Mouse (Mus musculus): ENCODE measurements around the gene Rasal2. TPM values are rescaled to one million over a fixed set of nuclear protein-coding genes. Genes with fewer than 3 reads are reported as not detected.
A peak's percentile ranks its signal among the peaks of the same experiment; 100 is the strongest.

The Rasal2 gene
- total and polyA plus RNA-seq, 3 experiments = 5.1 to 23.2 (median 22.2) TPM

- WGBS = 72% methylated on average over 2 of the region's 2 CpGs
- no peaks in the 10 kb centered on the region for H3K27me3 ChIP-seq (ENCODE audit: control insufficient read depth, insufficient read depth, low read length)
- H3K4me1 ChIP-seq (ENCODE audit: control insufficient read depth, insufficient read depth, low read length) = no peaks in the 10 kb centered on the region
- H3K27ac ChIP-seq = no peak overlapping the region
- TF ChIP-seq EP300 (IDR thresholded peaks at IDR 0.05; ENCODE audit: insufficient read depth, low read depth, low read length) (no peak), CTCF (IDR thresholded peaks at IDR 0.05) (no peak), POLR2A (IDR thresholded peaks at IDR 0.05; ENCODE audit: insufficient read depth, low read depth, low read length) (no peak)
- intact Hi-C loops (cut with DNase I) = no loop called here
- no peaks in the 10 kb centered on the region for H3K36me3 ChIP-seq (ENCODE audit: control insufficient read depth, insufficient read depth, low read length)
- no peak overlapping the region for H3K4me3 ChIP-seq
- peaks cover 5% of the 10 kb centered on the region for H3K79me2 ChIP-seq (replicated peaks; ENCODE audit: control insufficient read depth, insufficient read depth, low read length)
- DNase-seq = no peak
- no peak overlapping the region for H3K9ac ChIP-seq (ENCODE audit: low read depth, low read length)
Observed at GRCm38 (mm10) chr1:157370397-157370796, 42.0 kb downstream of the Rasal2 start.

- Histone ChIP-seq H3K27ac (no peak overlapping the region), H3K79me2 (replicated peaks; ENCODE audit: control insufficient read depth, insufficient read depth, low read length) (peaks cover 3% of the 10 kb centered on the region; the same call in 1 of the 2 replicates), H3K4me1 (ENCODE audit: control insufficient read depth, insufficient read depth, low read length) (no peaks in the 10 kb centered on the region; the same call in none of the 2 replicates), H3K36me3 (ENCODE audit: control insufficient read depth, insufficient read depth, low read length) (0 out of 2 replicates have a peak, but pooled peaks cover 2% of the 10 kb centered on the region), H3K9ac (ENCODE audit: low read depth, low read length) (no peak overlapping the region), H3K4me3 (no peak overlapping the region), H3K27me3 (ENCODE audit: control insufficient read depth, insufficient read depth, low read length) (no peaks in the 10 kb centered on the region)
- intact Hi-C loops (cut with DNase I) = no loop called here
- TF ChIP-seq EP300 (IDR thresholded peaks at IDR 0.05; ENCODE audit: insufficient read depth, low read depth, low read length) (no peak), CTCF (IDR thresholded peaks at IDR 0.05) (no peak), POLR2A (IDR thresholded peaks at IDR 0.05; ENCODE audit: insufficient read depth, low read depth, low read length) (no peak)
- no peak for DNase-seq
- 68% methylated on average over 5 of the region's 5 CpGs for WGBS
Observed at GRCm38 (mm10) chr1:157368316-157368715, 44.1 kb downstream of the Rasal2 start.

- intact Hi-C loops (cut with DNase I) = loop anchor here (5.0 kb wide), 1 partner anchor 66 kb away; the partner anchor contains the start of gene Rasal2
- DNase-seq = no peak
Observed at GRCm38 (mm10) chr1:157346661-157347060, 65.7 kb downstream of the Rasal2 start.

GRCm38 (mm10) chr1:157343519-157343918, 68.9 kb downstream of the Rasal2 start:
- H3K4me3 ChIP-seq = no peak overlapping the region
- no peak overlapping the region for H3K27ac ChIP-seq
- H3K79me2 ChIP-seq (replicated peaks; ENCODE audit: control insufficient read depth, insufficient read depth, low read length) = peaks cover 2% of the 10 kb centered on the region; the same call in 1 of the 2 replicates
- no peak for TF ChIP-seq EP300 (IDR thresholded peaks at IDR 0.05; ENCODE audit: insufficient read depth, low read depth, low read length)
- no peak for TF ChIP-seq CTCF (IDR thresholded peaks at IDR 0.05)
- no peak for TF ChIP-seq POLR2A (IDR thresholded peaks at IDR 0.05; ENCODE audit: insufficient read depth, low read depth, low read length)
- no peaks in the 10 kb centered on the region; the same call in 1 of the 2 replicates for H3K36me3 ChIP-seq (ENCODE audit: control insufficient read depth, insufficient read depth, low read length)
- H3K27me3 ChIP-seq (ENCODE audit: control insufficient read depth, insufficient read depth, low read length) = no peaks in the 10 kb centered on the region
- no peak overlapping the region for H3K9ac ChIP-seq (ENCODE audit: low read depth, low read length)
- peaks cover 2% of the 10 kb centered on the region for H3K4me1 ChIP-seq (ENCODE audit: control insufficient read depth, insufficient read depth, low read length)
- intact Hi-C loops (cut with DNase I) = no loop called here
- DNase-seq = peak in 1 of 2 experiments; percentile 30

More at GRCm38 (mm10) chr1:157346661-157347060, 65.7 kb downstream of the Rasal2 start:
- WGBS = 79% methylated on average over 1 of the region's 1 CpGs
- peaks cover 2% of the 10 kb centered on the region; the same call in 1 of the 2 replicates for H3K79me2 ChIP-seq (replicated peaks; ENCODE audit: control insufficient read depth, insufficient read depth, low read length)
- H3K27ac ChIP-seq = no peak overlapping the region
- H3K36me3 ChIP-seq (ENCODE audit: control insufficient read depth, insufficient read depth, low read length) = no peaks in the 10 kb centered on the region; the same call in 1 of the 2 replicates
- no peak overlapping the region for H3K9ac ChIP-seq (ENCODE audit: low read depth, low read length)
- no peak overlapping the region for H3K4me3 ChIP-seq
- H3K27me3 ChIP-seq (ENCODE audit: control insufficient read depth, insufficient read depth, low read length) = no peaks in the 10 kb centered on the region
- TF ChIP-seq CTCF (IDR thresholded peaks at IDR 0.05) = no peak
- no peak for TF ChIP-seq POLR2A (IDR thresholded peaks at IDR 0.05; ENCODE audit: insufficient read depth, low read depth, low read length)
- TF ChIP-seq EP300 (IDR thresholded peaks at IDR 0.05; ENCODE audit: insufficient read depth, low read depth, low read length) = no peak
- H3K4me1 ChIP-seq (ENCODE audit: control insufficient read depth, insufficient read depth, low read length) = peaks cover 2% of the 10 kb centered on the region

- H3K79me2 ChIP-seq (replicated peaks; ENCODE audit: control insufficient read depth, insufficient read depth, low read length) = peaks cover 4% of the 10 kb centered on the region; the same call in 1 of the 2 replicates
- H3K27ac ChIP-seq = no peak overlapping the region
- no peak overlapping the region for H3K4me3 ChIP-seq
- no peaks in the 10 kb centered on the region for H3K36me3 ChIP-seq (ENCODE audit: control insufficient read depth, insufficient read depth, low read length)
- no peak overlapping the region for H3K9ac ChIP-seq (ENCODE audit: low read depth, low read length)
- intact Hi-C loops (cut with DNase I) = no loop called here
- no peaks in the 10 kb centered on the region for H3K27me3 ChIP-seq (ENCODE audit: control insufficient read depth, insufficient read depth, low read length)
- DNase-seq = no peak
- TF ChIP-seq CTCF (IDR thresholded peaks at IDR 0.05) (no peak), POLR2A (IDR thresholded peaks at IDR 0.05; ENCODE audit: insufficient read depth, low read depth, low read length) (no peak), EP300 (IDR thresholded peaks at IDR 0.05; ENCODE audit: insufficient read depth, low read depth, low read length) (no peak)
- WGBS = 71% methylated on average over 3 of the region's 3 CpGs
- H3K4me1 ChIP-seq (ENCODE audit: control insufficient read depth, insufficient read depth, low read length) = no peaks in the 10 kb centered on the region
Observed at GRCm38 (mm10) chr1:157334834-157335233, 77.6 kb downstream of the Rasal2 start.

- Histone ChIP-seq H3K9ac (ENCODE audit: low read depth, low read length) (no peak overlapping the region), H3K4me3 (no peak overlapping the region), H3K4me1 (ENCODE audit: control insufficient read depth, insufficient read depth, low read length) (no peaks in the 10 kb centered on the region), H3K27me3 (ENCODE audit: control insufficient read depth, insufficient read depth, low read length) (no peaks in the 10 kb centered on the region), H3K27ac (no peak overlapping the region), H3K79me2 (replicated peaks; ENCODE audit: control insufficient read depth, insufficient read depth, low read length) (peaks cover 7% of the 10 kb centered on the region; the same call in 1 of the 2 replicates), H3K36me3 (ENCODE audit: control insufficient read depth, insufficient read depth, low read length) (no peaks in the 10 kb centered on the region; the same call in 1 of the 2 replicates)
- DNase-seq = no peak
- TF ChIP-seq POLR2A (IDR thresholded peaks at IDR 0.05; ENCODE audit: insufficient read depth, low read depth, low read length) (no peak), EP300 (IDR thresholded peaks at IDR 0.05; ENCODE audit: insufficient read depth, low read depth, low read length) (no peak), CTCF (IDR thresholded peaks at IDR 0.05) (no peak)
- intact Hi-C loops (cut with DNase I) = no loop called here
Observed at GRCm38 (mm10) chr1:157328068-157328467, 84.3 kb downstream of the Rasal2 start.

All from heart, adult 2 months (tissue).